Mouse (Mus musculus): Measurements from ENCODE around the gene Troap.

GRCm38 (mm10) chr15:99127851-99128522, 53.6 kb downstream of the Troap start:
- TF ChIP-seq CTCF (IDR thresholded peaks at IDR 0.05; ENCODE audit: control insufficient read depth, insufficient read depth, insufficient replicate concordance, low read depth, low read length) (no peak), POLR2A (IDR thresholded peaks at IDR 0.05; ENCODE audit: control insufficient read depth, low read depth, low read length) (no peak)

All from testis, adult 2 months (tissue).